Mouse (Mus musculus) telencephalon, adult 2 months (tissue): Measurements from ENCODE around the gene D5Ertd579e.

Source experiments
- DNase-seq: peaks from one replicate; pipeline ENCODE4 v3.0.0-alpha.2; 2011; ENCODE audit warnings: low read depth, low spot score

D5Ertd579e gene

GRCm38 (mm10) chr5:36608939-36609499, 86.8 kb downstream of the D5Ertd579e start:
- DNase-seq: no peak

GRCm38 (mm10) chr5:36603031-36603430, 92.8 kb downstream of the D5Ertd579e start:
- DNase-seq: no peak

GRCm38 (mm10) chr5:36602028-36602427, 93.8 kb downstream of the D5Ertd579e start:
- DNase-seq: no peak

GRCm38 (mm10) chr5:36601492-36601891, 94.3 kb downstream of the D5Ertd579e start:
- DNase-seq: no peak

- DNase-seq: no peak
Measured at GRCm38 (mm10) chr5:36598883-36599282, 96.9 kb downstream of the D5Ertd579e start.

- no peak for DNase-seq
Measured at GRCm38 (mm10) chr5:36597653-36598052, 98.2 kb downstream of the D5Ertd579e start.

GRCm38 (mm10) chr5:36596225-36596624, 99.6 kb downstream of the D5Ertd579e start:
- no peak for DNase-seq

GRCm38 (mm10) chr5:36595115-36595514, 100.7 kb downstream of the D5Ertd579e start:
- no peak for DNase-seq

GRCm38 (mm10) chr5:36594344-36594743, 101.5 kb downstream of the D5Ertd579e start:
- no peak for DNase-seq

- no peak for DNase-seq
Measured at GRCm38 (mm10) chr5:36593176-36593575, 102.6 kb downstream of the D5Ertd579e start, which contains the start of gene Tbc1d14. Tbc1d14 (minus strand) TSS chr5:36593276.

- peak; percentile 74 for DNase-seq
Measured at GRCm38 (mm10) chr5:36590499-36590920, 105.3 kb downstream of the D5Ertd579e start.

- DNase-seq: no peak
Measured at GRCm38 (mm10) chr5:36584299-36584698, 111.5 kb downstream of the D5Ertd579e start.

- peak; percentile 98 for DNase-seq
Measured at GRCm38 (mm10) chr5:36581924-36582642, 113.7 kb downstream of the D5Ertd579e start.

GRCm38 (mm10) chr5:36581259-36581923, 114.4 kb downstream of the D5Ertd579e start:
- DNase-seq: no peak

- no peak for DNase-seq
Measured at GRCm38 (mm10) chr5:36579967-36580366, 115.9 kb downstream of the D5Ertd579e start.

- no peak for DNase-seq
Measured at GRCm38 (mm10) chr5:36578982-36579381, 116.8 kb downstream of the D5Ertd579e start.

- no peak for DNase-seq
Measured at GRCm38 (mm10) chr5:36576457-36576856, 119.4 kb downstream of the D5Ertd579e start.

- DNase-seq: peak; percentile 48
Measured at GRCm38 (mm10) chr5:36575745-36576144, 120.1 kb downstream of the D5Ertd579e start.

GRCm38 (mm10) chr5:36575227-36575626, 120.6 kb downstream of the D5Ertd579e start:
- DNase-seq: no peak

- no peak for DNase-seq
Measured at GRCm38 (mm10) chr5:36574147-36574870, 121.5 kb downstream of the D5Ertd579e start.

GRCm38 (mm10) chr5:36573354-36573753, 122.5 kb downstream of the D5Ertd579e start:
- DNase-seq: peak; percentile 70

- no peak for DNase-seq
Measured at GRCm38 (mm10) chr5:36571371-36571770, 124.5 kb downstream of the D5Ertd579e start.
